Mouse (Mus musculus) liver, embryonic 13.5 days (tissue): ENCODE measurements around the gene Pdx1. TPM values are rescaled to one million over a fixed set of nuclear protein-coding genes. Genes with fewer than 3 reads are reported as not detected.

Experiments used
- ATAC-seq: fragments of 200-750 bp; cut with Nextera tagmentation; 2 replicates; pipeline ENCODE4 v1.8.0; 2017; ENCODE audit warnings: low read depth, mild to moderate bottlenecking, moderate number of reproducible peaks, moderate library complexity
- DNase-seq: peaks from one replicate; pipeline ENCODE4 v3.0.0; 2022
- H3K27ac ChIP-seq: fragments of 300-500 bp; sonication (generic); 2 replicates; pipeline ENCODE4 v1.5.1; 2015; ENCODE audit warnings: moderate library complexity, mild to moderate bottlenecking, inconsistent platforms
- H3K27me3 ChIP-seq: fragments of 300-500 bp; sonication (generic); 2 replicates; pipeline ENCODE4 v1.6.1; 2015; ENCODE audit warnings: mild to moderate bottlenecking, inconsistent platforms
- H3K36me3 ChIP-seq: fragments of 300-500 bp; sonication (generic); 2 replicates; pipeline ENCODE4 v1.6.1; 2015; ENCODE audit warnings: mild to moderate bottlenecking, inconsistent platforms
- H3K4me1 ChIP-seq: fragments of 300-500 bp; sonication (generic); replicated peaks from 2 replicates; pipeline ENCODE4 v1.6.1; 2015; ENCODE audit warnings: inconsistent platforms
- H3K4me2 ChIP-seq: fragments of 300-500 bp; sonication (generic); 2 replicates; pipeline ENCODE4 v1.6.1; 2015; ENCODE audit warnings: inconsistent platforms, mild to moderate bottlenecking, moderate library complexity
- H3K4me3 ChIP-seq: fragments of 300-500 bp; sonication (generic); replicated peaks from 2 replicates; pipeline ENCODE4 v1.5.1; 2015; ENCODE audit warnings: mild to moderate bottlenecking, inconsistent platforms
- H3K9ac ChIP-seq: fragments of 300-500 bp; sonication (generic); 2 replicates; pipeline ENCODE4 v1.6.1; 2015; ENCODE audit warnings: mild to moderate bottlenecking, inconsistent platforms
- H3K9me3 ChIP-seq: fragments of 300-500 bp; sonication (generic); replicated peaks from 2 replicates; pipeline ENCODE4 v1.6.1; 2016; ENCODE audit warnings: inconsistent platforms
- WGBS: fragments of 180-500 bp; shearing (Covaris S2); methylation state at CpG from one replicate; pipeline ENCODE4 v1.1.7; 2015; ENCODE audit not compliant: insufficient replicate concordance; 5-methylcytosine and 5-hydroxymethylcytosine counted together
- polyA plus RNA-seq: library from polyadenylated mRNA; unstranded; fragments of >200 nt; fragmentation: Nextera tagmentation; extraction: Ambion mirVana; gene quantifications from 2 replicates; pipeline ENCODE4 v1.2.1, GENCODE M21; 2015

Gene Pdx1
- polyA plus RNA-seq, 1 experiment from 2014 or later = not detected

- Histone ChIP-seq H3K4me3 (no peak overlapping the region), H3K9me3 (no peaks in the 10 kb centered on the region)
These were observed 388 bp upstream of the Pdx1 start for GRCm38 (mm10) chr5:147269371-147269770.

GRCm38 (mm10) chr5:147270673-147271655, 1.2 kb downstream of the Pdx1 start:
- no peak overlapping the region for H3K4me3 ChIP-seq

More at GRCm38 (mm10) chr5:147269371-147269770, 388 bp upstream of the Pdx1 start:
- 6% methylated on average over 6 of the region's 6 CpGs for WGBS
- H3K36me3 ChIP-seq = no peaks in the 10 kb centered on the region
- DNase-seq (no peak), ATAC-seq (no peak)
- no peak overlapping the region for H3K4me2 ChIP-seq
- no peak overlapping the region for H3K27ac ChIP-seq
- H3K9ac ChIP-seq = no peak overlapping the region
- H3K4me1 ChIP-seq = peaks cover 4% of the 10 kb centered on the region; the same call in 1 of the 2 replicates
- peaks cover 93% of the 10 kb centered on the region for H3K27me3 ChIP-seq

GRCm38 (mm10) chr5:147272046-147272807, 2.5 kb downstream of the Pdx1 start:
- WGBS = 8% methylated on average over 12 of the region's 12 CpGs
- peaks cover 99% of the 10 kb centered on the region for H3K27me3 ChIP-seq
- peaks cover 4% of the 10 kb centered on the region; the same call in 1 of the 2 replicates for H3K4me1 ChIP-seq
- DNase-seq = no peak
- H3K4me3 ChIP-seq = no peak overlapping the region
- H3K4me2 ChIP-seq = no peak overlapping the region
- ATAC-seq = no peak
- H3K9ac ChIP-seq = no peak overlapping the region
- no peaks in the 10 kb centered on the region for H3K36me3 ChIP-seq
- no peaks in the 10 kb centered on the region for H3K9me3 ChIP-seq
- no peak overlapping the region for H3K27ac ChIP-seq

More at GRCm38 (mm10) chr5:147270673-147271655, 1.2 kb downstream of the Pdx1 start:
- 3% methylated on average over 29 of the region's 29 CpGs for WGBS
- Histone ChIP-seq H3K27ac (no peak overlapping the region), H3K4me2 (no peak overlapping the region), H3K9ac (no peak overlapping the region), H3K36me3 (no peaks in the 10 kb centered on the region), H3K27me3 (peaks cover 99% of the 10 kb centered on the region), H3K4me1 (peaks cover 4% of the 10 kb centered on the region; the same call in 1 of the 2 replicates), H3K9me3 (no peaks in the 10 kb centered on the region)
- ATAC-seq (no peak), DNase-seq (no peak)

DNA sequence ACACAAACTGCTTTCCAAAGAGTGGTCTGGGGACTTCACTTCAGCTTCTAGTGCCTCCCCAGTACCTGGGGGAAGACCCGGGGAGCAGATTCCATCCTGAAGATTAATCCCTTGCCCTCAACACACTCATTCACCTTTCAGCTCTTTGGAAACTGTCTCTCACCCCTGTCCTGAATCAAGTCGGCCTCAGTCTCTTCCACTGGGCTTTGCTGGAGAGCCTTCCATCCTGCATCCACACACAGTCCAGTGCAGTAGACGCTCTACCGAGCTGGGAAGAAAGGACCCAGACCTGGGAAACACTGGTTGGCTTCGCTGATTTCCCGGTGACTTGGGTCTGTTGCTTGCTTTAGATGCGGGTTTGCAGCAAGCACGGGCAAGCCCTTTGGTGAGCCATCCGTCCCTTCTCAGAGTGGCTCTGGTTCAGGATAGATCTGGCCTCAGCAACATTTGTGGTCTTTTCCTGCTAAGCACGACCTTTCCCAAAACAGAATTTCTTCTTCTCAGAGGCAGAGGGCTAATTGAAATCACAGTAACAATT, 3.1 kb downstream of the Pdx1 start:
- no peaks in the 10 kb centered on the region for H3K36me3 ChIP-seq
- H3K27me3 ChIP-seq = peaks cover 99% of the 10 kb centered on the region
- peaks cover 9% of the 10 kb centered on the region; the same call in 1 of the 2 replicates for H3K4me1 ChIP-seq
- H3K9me3 ChIP-seq = no peaks in the 10 kb centered on the region
- no peak overlapping the region for H3K9ac ChIP-seq
- no peak overlapping the region for H3K4me2 ChIP-seq
- ATAC-seq (no peak), DNase-seq (no peak)
- no peak overlapping the region for H3K27ac ChIP-seq
- H3K4me3 ChIP-seq = no peak overlapping the region
- WGBS = 4% methylated on average over 10 of the region's 10 CpGs

GRCm38 (mm10) chr5:147274174-147275141, 4.7 kb downstream of the Pdx1 start:
- peaks cover 9% of the 10 kb centered on the region; the same call in 1 of the 2 replicates for H3K4me1 ChIP-seq
- DNase-seq (no peak), ATAC-seq (no peak)
- H3K27me3 ChIP-seq = peaks cover 99% of the 10 kb centered on the region
- H3K9ac ChIP-seq = no peak overlapping the region
- H3K27ac ChIP-seq = no peak overlapping the region
- 1% methylated on average over 48 of the region's 48 CpGs for WGBS
- no peaks in the 10 kb centered on the region for H3K36me3 ChIP-seq
- H3K4me2 ChIP-seq = no peak overlapping the region
- H3K9me3 ChIP-seq = no peaks in the 10 kb centered on the region
- H3K4me3 ChIP-seq = no peak overlapping the region

DNA sequence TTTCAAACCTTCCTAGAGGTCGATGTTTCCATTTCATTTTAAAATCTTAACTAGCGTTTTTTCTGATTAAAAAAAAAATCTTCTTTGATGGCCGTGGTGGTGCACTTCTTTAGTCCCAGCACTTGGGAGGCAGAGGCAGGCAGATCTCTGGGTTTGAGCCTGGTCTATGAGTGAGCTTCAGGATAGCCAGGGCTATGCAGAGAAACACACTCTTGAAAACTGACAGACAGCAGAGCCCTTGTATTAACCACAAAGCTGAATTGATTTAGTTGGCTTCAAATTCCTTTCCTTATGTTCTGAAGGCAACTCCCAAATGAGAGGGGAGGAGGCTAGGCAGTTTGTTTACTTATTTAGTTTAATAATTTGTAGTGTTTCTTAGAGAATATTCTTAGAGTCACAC, 6.0 kb downstream of the Pdx1 start:
- Histone ChIP-seq H3K9me3 (no peaks in the 10 kb centered on the region), H3K36me3 (no peaks in the 10 kb centered on the region)

DNA sequence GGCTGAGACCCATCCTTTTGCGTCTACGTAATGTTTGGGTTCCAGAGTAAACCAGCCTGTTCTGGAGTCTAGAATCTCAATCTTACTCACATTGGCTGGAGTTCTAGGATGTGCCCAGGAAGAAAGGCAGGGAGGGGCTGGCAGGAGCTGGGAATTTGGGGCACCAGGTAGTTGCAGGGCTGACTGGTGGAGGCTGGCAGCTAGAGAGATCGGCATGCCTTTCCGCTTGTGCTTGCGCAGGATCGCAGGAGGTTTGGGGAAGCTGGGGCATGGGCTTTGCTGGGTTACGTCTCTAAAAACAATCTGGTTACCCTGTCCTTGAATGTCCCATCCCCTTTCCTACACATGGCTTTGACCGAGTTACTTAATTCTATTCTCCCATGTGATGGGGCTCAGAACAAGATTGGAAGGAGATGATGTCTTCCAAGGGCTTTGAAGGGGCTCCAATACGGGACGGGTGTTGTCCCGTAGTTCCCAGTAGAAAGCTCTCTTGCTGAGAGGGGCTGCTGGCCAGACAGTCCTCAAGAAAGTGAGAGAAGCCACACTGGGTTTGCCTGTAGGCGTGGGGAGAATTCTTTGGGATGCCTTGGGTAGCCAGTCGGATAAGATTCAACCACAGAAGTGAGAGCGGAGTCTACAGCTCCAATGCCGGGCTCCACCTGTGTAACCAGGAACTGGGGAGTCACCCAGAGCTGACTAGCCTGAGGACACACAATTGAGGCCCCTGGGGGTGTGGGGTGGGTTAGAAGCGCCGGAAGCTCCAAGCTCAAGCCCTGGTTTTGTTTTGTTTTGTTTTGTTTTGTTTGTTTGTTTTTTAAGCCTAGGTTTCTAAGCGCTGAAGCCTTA, 7.2 kb downstream of the Pdx1 start:
- Histone ChIP-seq H3K27me3 (peaks cover 91% of the 10 kb centered on the region), H3K9ac (no peak overlapping the region), H3K9me3 (no peaks in the 10 kb centered on the region), H3K36me3 (no peaks in the 10 kb centered on the region), H3K4me1 (peaks cover 5% of the 10 kb centered on the region; the same call in 1 of the 2 replicates), H3K27ac (no peak overlapping the region), H3K4me3 (no peak overlapping the region), H3K4me2 (no peak overlapping the region)
- 5% methylated on average over 18 of the region's 18 CpGs for WGBS
- no peak for DNase-seq
- no peak for ATAC-seq

More for the DNA sequence above, 6.0 kb downstream of the Pdx1 start:
- H3K4me2 ChIP-seq = no peak overlapping the region
- no peak overlapping the region for H3K27ac ChIP-seq
- H3K9ac ChIP-seq = no peak overlapping the region
- no peak overlapping the region for H3K4me3 ChIP-seq
- 9% methylated on average over 3 of the region's 3 CpGs for WGBS
- H3K27me3 ChIP-seq = peaks cover 96% of the 10 kb centered on the region
- ATAC-seq = no peak
- H3K4me1 ChIP-seq = peaks cover 5% of the 10 kb centered on the region; the same call in 1 of the 2 replicates
- no peak for DNase-seq

DNA sequence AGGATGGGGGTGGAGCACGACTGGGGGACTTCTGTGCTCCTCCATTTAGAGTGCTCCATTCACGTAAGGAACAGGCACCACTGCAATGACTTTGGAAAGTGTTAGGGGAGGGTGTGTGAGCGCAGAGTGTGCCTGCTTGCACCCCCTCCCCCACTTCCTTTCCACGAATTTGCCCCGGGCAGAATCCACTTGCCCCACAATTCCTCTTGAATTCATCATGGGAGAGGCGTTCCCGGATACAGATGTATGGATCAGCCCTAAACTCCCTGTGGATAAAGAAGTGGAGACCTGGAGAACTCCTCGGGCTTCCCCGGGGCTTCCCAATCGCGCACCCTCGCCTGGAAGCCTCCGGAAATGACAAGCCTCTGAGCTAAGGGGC, 7.8 kb downstream of the Pdx1 start:
- Histone ChIP-seq H3K4me2 (no peak overlapping the region), H3K4me1 (peaks cover 5% of the 10 kb centered on the region; the same call in 1 of the 2 replicates), H3K27ac (no peak overlapping the region), H3K9me3 (no peaks in the 10 kb centered on the region), H3K9ac (no peak overlapping the region), H3K4me3 (no peak overlapping the region), H3K27me3 (peaks cover 85% of the 10 kb centered on the region), H3K36me3 (no peaks in the 10 kb centered on the region)
- ATAC-seq (no peak), DNase-seq (no peak)
- WGBS = 1% methylated on average over 13 of the region's 13 CpGs

- Histone ChIP-seq H3K9ac (no peak overlapping the region), H3K4me1 (no peaks in the 10 kb centered on the region), H3K4me2 (no peak overlapping the region), H3K27ac (no peak overlapping the region), H3K27me3 (peaks cover 18% of the 10 kb centered on the region), H3K4me3 (no peak overlapping the region), H3K36me3 (no peaks in the 10 kb centered on the region), H3K9me3 (no peaks in the 10 kb centered on the region)
- WGBS = 69% methylated on average over 4 of the region's 4 CpGs
- DNase-seq (no peak), ATAC-seq (no peak)
These were observed 14.6 kb downstream of the Pdx1 start for GRCm38 (mm10) chr5:147284365-147284764.
